Mouse (Mus musculus): ENCODE measurements at regions not wholly inside any gene's neighbourhood (a gene's known extent, or its start where the extent isn't known, plus 50 kb on each side); places are given as distances from the start of the nearest gene placed in this dataset.
"Not testable (repeated sequence)": the region's sequence is repeated elsewhere in the genome, so short reads cannot be mapped to it uniquely, and the experiment has no call there.

- no peak for DNase-seq
These were observed 57.9 kb downstream of the Llph start for GRCm38 (mm10) chr10:120284785-120285184.

DNA sequence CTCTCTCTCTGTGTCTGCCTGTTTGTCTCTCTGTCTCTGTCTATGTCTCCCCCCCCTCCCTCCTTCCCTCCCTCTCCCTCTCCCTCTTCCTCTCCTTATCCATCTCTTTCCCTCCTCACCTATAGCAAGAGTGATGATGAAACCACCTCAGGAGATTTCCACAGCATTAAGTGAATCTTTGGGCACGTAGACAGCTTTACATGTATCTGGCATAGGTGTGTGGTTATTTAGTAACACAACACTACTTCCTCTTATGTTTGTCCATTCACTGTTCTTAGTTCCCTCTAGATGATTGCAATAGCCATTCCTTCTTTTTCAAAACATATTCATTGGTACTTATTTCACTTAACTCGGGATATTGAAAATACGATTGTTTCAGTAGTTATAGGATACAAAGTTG is 65.0 kb downstream of the Llph start:
- DNase-seq: no peak

- DNase-seq: not testable (repeated sequence)
These were observed 66.5 kb downstream of the Llph start for GRCm38 (mm10) chr10:120293381-120293780.

DNA sequence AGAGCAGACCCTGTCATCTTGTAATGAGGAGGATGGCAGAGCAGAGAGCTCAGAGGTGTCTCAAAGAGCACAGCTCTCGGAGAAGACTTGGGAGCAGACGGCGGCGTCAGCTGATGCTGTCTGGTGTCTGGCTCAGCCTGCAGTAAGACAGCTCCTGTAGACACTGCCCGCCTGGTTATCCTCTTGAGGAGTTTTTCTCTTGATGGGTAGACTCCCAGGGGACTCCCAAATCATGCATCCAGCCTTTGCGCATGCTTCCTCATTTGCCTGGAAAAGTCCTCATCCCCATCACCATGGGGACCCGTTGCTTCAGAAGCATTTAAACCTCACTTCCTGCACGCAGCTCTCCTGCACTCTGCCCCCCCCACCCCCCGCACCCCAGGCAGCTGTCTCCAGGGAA is 67.6 kb downstream of the Llph start:
- DNase-seq: no peak

DNA sequence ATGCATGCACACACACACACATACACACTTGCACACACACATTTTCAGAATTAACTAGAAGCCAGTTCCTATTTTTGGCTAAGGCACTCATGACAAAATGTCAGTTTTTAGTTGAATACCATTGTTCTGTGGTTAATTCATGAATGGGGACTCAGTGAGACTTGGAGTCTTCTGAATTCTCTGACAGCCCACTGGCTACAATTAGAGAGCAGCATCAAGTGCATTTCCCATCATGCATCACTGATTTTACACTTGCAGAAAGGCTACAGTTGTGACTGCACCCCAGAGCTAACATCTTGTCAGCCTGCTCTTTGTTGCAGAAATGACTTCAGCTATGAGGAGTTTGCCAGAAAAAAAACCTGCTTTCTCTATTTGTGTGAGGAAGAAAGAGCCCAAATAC is 70.4 kb downstream of the Llph start:
- no peak for DNase-seq

GRCm38 (mm10) chr10:120298293-120298927 is 71.5 kb downstream of the Llph start:
- DNase-seq: no peak

GRCm38 (mm10) chr10:120306010-120306409 is 79.1 kb downstream of the Llph start:
- DNase-seq: peak; percentile 74

DNA sequence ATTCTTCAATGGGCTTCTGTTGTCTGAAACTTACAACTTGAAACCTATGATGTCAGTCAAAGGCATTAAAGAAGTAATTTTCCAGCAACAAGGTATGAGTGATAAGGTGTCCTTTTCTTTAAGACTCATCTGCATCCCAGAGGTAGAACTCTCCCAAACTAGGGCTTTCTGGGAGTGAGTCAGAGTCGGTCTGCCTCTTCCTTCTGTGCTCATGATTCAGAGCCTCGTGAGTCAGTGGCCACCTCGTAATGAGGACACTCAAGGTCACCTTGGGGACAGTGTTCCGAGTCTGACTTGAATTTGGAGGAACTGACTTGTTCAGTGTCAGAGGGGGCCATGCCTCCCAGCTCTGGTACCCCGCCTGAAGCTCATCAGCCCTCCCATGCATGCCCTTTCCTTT is 81.8 kb downstream of the Llph start:
- no peak for DNase-seq
